Mouse (Mus musculus): ENCODE measurements around the gene Dcaf1. TPM values are rescaled to one million over a fixed set of nuclear protein-coding genes. Genes with fewer than 3 reads are reported as not detected.

Gene Dcaf1
- total and polyA plus RNA-seq, 3 experiments: 9.2 to 111 (median 72.4) TPM

GRCm38 (mm10) chr9:106818191-106818590 lies 3.5 kb upstream of the Dcaf1 start:
- H3K4me1 ChIP-seq (ENCODE audit: insufficient read depth, low read depth, low read length): peaks cover 10% of the 10 kb centered on the region
- no peaks in the 10 kb centered on the region for H3K27me3 ChIP-seq (ENCODE audit: insufficient read depth, low read length)
- no peak overlapping the region for H3K4me3 ChIP-seq (ENCODE audit: low read depth, low read length)
- TF ChIP-seq CTCF (IDR thresholded peaks at IDR 0.05; ENCODE audit: low read depth, low read length): no peak
- no peak for TF ChIP-seq TAL1 (conservative IDR thresholded peaks at IDR 0.05; ENCODE audit: low read depth, low read length)
- TF ChIP-seq GATA1 (IDR thresholded peaks at IDR 0.05; ENCODE audit: borderline replicate concordance, low read length): no peak
- TF ChIP-seq GATA2 (IDR thresholded peaks at IDR 0.05; ENCODE audit: borderline replicate concordance, low read depth, low read length): no peak
- TF ChIP-seq POLR2AphosphoS5 (IDR thresholded peaks at IDR 0.05; ENCODE audit: insufficient replicate concordance, low read depth, low read length): no peak
- no peaks in the 10 kb centered on the region for H3K9me3 ChIP-seq (replicated peaks)
- ATAC-seq (ENCODE audit: extremely low read depth, insufficient number of reproducible peaks, low FRiP score, poor library complexity, severe bottlenecking): no peak
- no peak for DNase-seq (ENCODE audit: low spot score)
- H3K36me3 ChIP-seq (replicated peaks): no peaks in the 10 kb centered on the region

DNA sequence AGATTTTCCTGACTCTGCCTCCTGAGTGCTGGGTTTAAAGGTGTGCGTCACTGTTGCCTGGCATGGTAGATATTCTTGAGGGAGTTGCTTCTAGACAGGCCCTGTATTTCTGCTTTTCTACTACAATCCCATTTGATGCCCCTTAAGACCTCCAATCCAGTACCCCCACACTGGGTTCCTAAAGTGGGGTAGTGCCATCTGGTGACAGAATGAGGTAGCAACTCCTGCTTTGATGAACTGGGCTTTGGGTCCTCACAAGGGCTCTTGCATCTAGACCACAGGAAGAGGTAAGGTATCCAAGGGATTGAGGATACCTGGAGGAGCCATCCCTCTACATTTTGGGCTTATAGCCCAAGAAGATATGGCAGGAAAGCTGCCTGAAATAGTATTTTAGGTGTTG lies 2.5 kb upstream of the Dcaf1 start:
- H3K9me3 ChIP-seq (replicated peaks): no peaks in the 10 kb centered on the region
- H3K27me3 ChIP-seq (ENCODE audit: insufficient read depth, low read length): no peaks in the 10 kb centered on the region
- peaks cover 10% of the 10 kb centered on the region for H3K4me1 ChIP-seq (ENCODE audit: insufficient read depth, low read depth, low read length)
- H3K4me3 ChIP-seq (ENCODE audit: low read depth, low read length): no peak overlapping the region
- DNase-seq (ENCODE audit: low spot score) (no peak), ATAC-seq (ENCODE audit: extremely low read depth, insufficient number of reproducible peaks, low FRiP score, poor library complexity, severe bottlenecking) (no peak)
- H3K36me3 ChIP-seq (replicated peaks): no peaks in the 10 kb centered on the region
- TF ChIP-seq CTCF (IDR thresholded peaks at IDR 0.05; ENCODE audit: low read depth, low read length) (no peak), TAL1 (conservative IDR thresholded peaks at IDR 0.05; ENCODE audit: low read depth, low read length) (no peak), GATA1 (IDR thresholded peaks at IDR 0.05; ENCODE audit: borderline replicate concordance, low read length) (no peak), POLR2AphosphoS5 (IDR thresholded peaks at IDR 0.05; ENCODE audit: insufficient replicate concordance, low read depth, low read length) (no peak), GATA2 (IDR thresholded peaks at IDR 0.05; ENCODE audit: borderline replicate concordance, low read depth, low read length) (no peak)

DNA sequence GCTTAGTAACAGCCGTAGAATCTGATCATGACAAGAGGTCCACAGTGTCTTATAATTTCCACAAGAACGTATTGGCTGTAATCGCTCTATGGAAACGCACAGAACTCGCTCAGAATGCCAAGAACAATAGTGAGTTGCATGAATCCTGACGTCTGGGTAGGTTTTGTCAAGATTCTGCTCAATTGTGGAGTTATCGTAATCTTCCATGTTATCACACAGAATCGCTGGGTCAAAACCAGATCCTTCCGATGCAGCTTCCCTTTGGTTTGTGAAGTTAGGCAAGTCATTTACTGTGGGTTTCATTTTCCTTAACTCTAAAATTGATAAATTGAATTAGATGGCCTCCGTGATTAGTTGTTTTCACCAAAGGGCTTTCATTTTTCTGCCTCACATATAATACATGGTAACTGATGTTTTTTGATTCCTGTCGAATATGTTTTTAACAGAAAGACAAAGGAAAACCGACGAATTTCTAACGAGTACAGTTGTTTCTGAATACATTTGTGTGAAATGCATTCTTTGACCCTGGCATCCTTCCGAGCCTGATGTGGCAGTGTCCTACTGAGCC lies 540 bp upstream of the Dcaf1 start:
- peaks cover under 1% of the 10 kb centered on the region for H3K36me3 ChIP-seq (replicated peaks)
- TF ChIP-seq GATA1 (IDR thresholded peaks at IDR 0.05; ENCODE audit: borderline replicate concordance, low read length) (no peak), GATA2 (IDR thresholded peaks at IDR 0.05; ENCODE audit: borderline replicate concordance, low read depth, low read length) (no peak), TAL1 (conservative IDR thresholded peaks at IDR 0.05; ENCODE audit: low read depth, low read length) (no peak), POLR2AphosphoS5 (IDR thresholded peaks at IDR 0.05; ENCODE audit: insufficient replicate concordance, low read depth, low read length) (no peak), CTCF (IDR thresholded peaks at IDR 0.05; ENCODE audit: low read depth, low read length) (no peak)
- DNase-seq (ENCODE audit: low spot score) (peak; percentile 3), ATAC-seq (ENCODE audit: extremely low read depth, insufficient number of reproducible peaks, low FRiP score, poor library complexity, severe bottlenecking) (no peak)
- no peaks in the 10 kb centered on the region for H3K27me3 ChIP-seq (ENCODE audit: insufficient read depth, low read length)
- H3K4me3 ChIP-seq (ENCODE audit: low read depth, low read length): peak overlapping the region; percentile 95
- H3K9me3 ChIP-seq (replicated peaks): no peaks in the 10 kb centered on the region
- H3K4me1 ChIP-seq (ENCODE audit: insufficient read depth, low read depth, low read length): peaks cover 6% of the 10 kb centered on the region

- peaks cover 6% of the 10 kb centered on the region for H3K4me1 ChIP-seq (ENCODE audit: insufficient read depth, low read depth, low read length)
- no peaks in the 10 kb centered on the region for H3K27me3 ChIP-seq (ENCODE audit: insufficient read depth, low read length)
- H3K36me3 ChIP-seq (replicated peaks): peaks cover 4% of the 10 kb centered on the region
- no peaks in the 10 kb centered on the region for H3K9me3 ChIP-seq (replicated peaks)
- DNase-seq (ENCODE audit: low spot score) (peak; percentile 71), ATAC-seq (ENCODE audit: extremely low read depth, insufficient number of reproducible peaks, low FRiP score, poor library complexity, severe bottlenecking) (peak; percentile 88)
- TF ChIP-seq TAL1 (conservative IDR thresholded peaks at IDR 0.05; ENCODE audit: low read depth, low read length) (no peak), GATA2 (IDR thresholded peaks at IDR 0.05; ENCODE audit: borderline replicate concordance, low read depth, low read length) (no peak), GATA1 (IDR thresholded peaks at IDR 0.05; ENCODE audit: borderline replicate concordance, low read length) (no peak), POLR2AphosphoS5 (IDR thresholded peaks at IDR 0.05; ENCODE audit: insufficient replicate concordance, low read depth, low read length) (no peak), CTCF (IDR thresholded peaks at IDR 0.05; ENCODE audit: low read depth, low read length) (no peak)
- H3K4me3 ChIP-seq (ENCODE audit: low read depth, low read length): peak overlapping the region; percentile 95
Observed at GRCm38 (mm10) chr9:106822381-106823104, 869 bp downstream of the Dcaf1 start.

DNA sequence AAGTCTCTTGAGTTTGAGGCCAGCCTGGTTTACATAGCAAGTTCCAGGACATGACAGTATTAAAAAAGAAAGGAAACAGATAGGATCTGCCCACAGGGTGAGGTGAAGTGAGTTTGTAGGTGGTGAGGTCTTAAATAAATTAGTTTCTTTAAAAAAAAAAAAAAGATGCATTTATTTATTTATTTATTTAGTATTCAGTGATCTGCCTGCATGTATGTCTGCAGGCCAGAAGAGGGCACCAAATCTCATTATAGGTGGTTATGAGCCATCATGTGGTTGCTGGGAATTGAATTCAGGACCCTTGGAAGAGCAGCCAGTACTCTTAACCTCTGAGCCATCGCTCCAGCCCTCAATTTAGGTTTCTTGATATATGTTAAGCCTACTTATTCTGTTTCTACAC lies 18.9 kb downstream of the Dcaf1 start:
- Histone ChIP-seq H3K27me3 (ENCODE audit: insufficient read depth, low read length) (no peaks in the 10 kb centered on the region), H3K36me3 (replicated peaks) (peaks cover 87% of the 10 kb centered on the region), H3K9me3 (replicated peaks) (no peaks in the 10 kb centered on the region), H3K4me3 (ENCODE audit: low read depth, low read length) (no peak overlapping the region), H3K4me1 (ENCODE audit: insufficient read depth, low read depth, low read length) (no peaks in the 10 kb centered on the region)
- no peak for DNase-seq (ENCODE audit: low spot score)
- ATAC-seq (ENCODE audit: extremely low read depth, insufficient number of reproducible peaks, low FRiP score, poor library complexity, severe bottlenecking): no peak
- TF ChIP-seq POLR2AphosphoS5 (IDR thresholded peaks at IDR 0.05; ENCODE audit: insufficient replicate concordance, low read depth, low read length): no peak
- TF ChIP-seq CTCF (IDR thresholded peaks at IDR 0.05; ENCODE audit: low read depth, low read length): no peak
- no peak for TF ChIP-seq TAL1 (conservative IDR thresholded peaks at IDR 0.05; ENCODE audit: low read depth, low read length)
- no peak for TF ChIP-seq GATA1 (IDR thresholded peaks at IDR 0.05; ENCODE audit: borderline replicate concordance, low read length)
- TF ChIP-seq GATA2 (IDR thresholded peaks at IDR 0.05; ENCODE audit: borderline replicate concordance, low read depth, low read length): no peak

DNA sequence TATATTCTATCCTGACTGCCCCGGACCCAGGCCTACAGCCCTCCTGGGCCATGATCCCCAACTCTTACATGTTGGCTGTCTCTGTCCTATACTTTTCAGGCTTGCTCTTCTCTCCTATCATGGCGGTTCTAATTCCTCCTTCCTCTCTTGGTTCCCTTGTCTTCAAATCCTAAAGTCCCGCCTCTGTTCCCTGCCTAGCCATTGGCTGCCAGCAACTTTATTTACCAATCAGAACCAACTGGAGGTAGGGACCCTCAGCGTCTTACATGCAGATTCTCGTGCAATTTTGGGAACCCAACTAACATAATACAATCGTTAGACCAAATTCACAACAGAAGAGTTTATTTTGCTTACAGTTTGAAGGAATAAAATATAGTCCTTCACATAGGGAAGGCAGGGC lies 21.1 kb downstream of the Dcaf1 start:
- H3K9me3 ChIP-seq (replicated peaks): no peaks in the 10 kb centered on the region
- H3K27me3 ChIP-seq (ENCODE audit: insufficient read depth, low read length): no peaks in the 10 kb centered on the region
- no peak for ATAC-seq (ENCODE audit: extremely low read depth, insufficient number of reproducible peaks, low FRiP score, poor library complexity, severe bottlenecking)
- H3K4me1 ChIP-seq (ENCODE audit: insufficient read depth, low read depth, low read length): no peaks in the 10 kb centered on the region
- DNase-seq (ENCODE audit: low spot score): no peak
- no peak overlapping the region for H3K4me3 ChIP-seq (ENCODE audit: low read depth, low read length)
- peaks cover 85% of the 10 kb centered on the region for H3K36me3 ChIP-seq (replicated peaks)
- TF ChIP-seq TAL1 (conservative IDR thresholded peaks at IDR 0.05; ENCODE audit: low read depth, low read length): no peak
- no peak for TF ChIP-seq GATA2 (IDR thresholded peaks at IDR 0.05; ENCODE audit: borderline replicate concordance, low read depth, low read length)
- TF ChIP-seq GATA1 (IDR thresholded peaks at IDR 0.05; ENCODE audit: borderline replicate concordance, low read length): no peak
